Mouse (Mus musculus): ENCODE measurements around the gene Mamdc4. TPM values are rescaled to one million over a fixed set of nuclear protein-coding genes. Genes with fewer than 3 reads are reported as not detected.

Mamdc4 gene
- total and polyA plus RNA-seq, 2 experiments, result 2.0 to 7.8 TPM

DNA sequence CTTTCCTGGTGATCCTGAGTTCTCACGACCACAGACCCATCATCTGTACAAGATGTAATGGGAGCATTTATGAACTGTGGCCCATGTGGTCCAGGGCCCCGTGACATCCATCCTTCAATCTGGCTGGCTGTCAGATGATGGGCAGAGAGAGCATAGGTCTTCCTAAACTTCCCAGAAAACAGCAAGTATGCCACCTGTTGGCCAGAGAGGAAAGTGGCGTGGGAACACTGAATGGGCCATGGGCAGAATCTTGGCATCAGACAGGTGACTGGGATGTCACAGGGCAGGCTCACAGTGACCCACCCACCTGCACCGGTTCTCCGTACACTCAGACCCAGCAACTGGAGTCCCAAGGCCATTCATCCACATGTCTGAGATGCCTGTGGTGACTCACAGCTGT lies 23.5 kb downstream of the Mamdc4 start:
- WGBS, result 28% methylated on average over 5 of the region's 5 CpGs
- no peak overlapping the region for H3K4me3 ChIP-seq (ENCODE audit: insufficient read depth, low read depth, low read length)
- H3K79me2 ChIP-seq (ENCODE audit: control insufficient read depth, insufficient read depth, low read length), result peaks cover 2% of the 10 kb centered on the region
- no peaks in the 10 kb centered on the region for H3K4me1 ChIP-seq (ENCODE audit: control insufficient read depth, insufficient read depth, low read length)
- no peak for TF ChIP-seq POLR2A (IDR thresholded peaks at IDR 0.05; ENCODE audit: extremely low read depth, insufficient read depth, low read length)
- peak; percentile 81 for TF ChIP-seq CTCF (IDR thresholded peaks at IDR 0.05; ENCODE audit: low read depth, low read length)
- H3K27ac ChIP-seq (replicated peaks; ENCODE audit: insufficient read depth, low read depth, low read length), result no peak overlapping the region
- H3K9ac ChIP-seq (ENCODE audit: low read depth, low read length), result no peak overlapping the region
- no peaks in the 10 kb centered on the region for H3K36me3 ChIP-seq (ENCODE audit: control insufficient read depth, insufficient read depth, low read length)
- peak; percentile 63 for DNase-seq (ENCODE audit: extremely low read depth, low read depth, low spot score)
- no peaks in the 10 kb centered on the region for H3K27me3 ChIP-seq (ENCODE audit: control insufficient read depth, insufficient read depth, low read length)

DNA sequence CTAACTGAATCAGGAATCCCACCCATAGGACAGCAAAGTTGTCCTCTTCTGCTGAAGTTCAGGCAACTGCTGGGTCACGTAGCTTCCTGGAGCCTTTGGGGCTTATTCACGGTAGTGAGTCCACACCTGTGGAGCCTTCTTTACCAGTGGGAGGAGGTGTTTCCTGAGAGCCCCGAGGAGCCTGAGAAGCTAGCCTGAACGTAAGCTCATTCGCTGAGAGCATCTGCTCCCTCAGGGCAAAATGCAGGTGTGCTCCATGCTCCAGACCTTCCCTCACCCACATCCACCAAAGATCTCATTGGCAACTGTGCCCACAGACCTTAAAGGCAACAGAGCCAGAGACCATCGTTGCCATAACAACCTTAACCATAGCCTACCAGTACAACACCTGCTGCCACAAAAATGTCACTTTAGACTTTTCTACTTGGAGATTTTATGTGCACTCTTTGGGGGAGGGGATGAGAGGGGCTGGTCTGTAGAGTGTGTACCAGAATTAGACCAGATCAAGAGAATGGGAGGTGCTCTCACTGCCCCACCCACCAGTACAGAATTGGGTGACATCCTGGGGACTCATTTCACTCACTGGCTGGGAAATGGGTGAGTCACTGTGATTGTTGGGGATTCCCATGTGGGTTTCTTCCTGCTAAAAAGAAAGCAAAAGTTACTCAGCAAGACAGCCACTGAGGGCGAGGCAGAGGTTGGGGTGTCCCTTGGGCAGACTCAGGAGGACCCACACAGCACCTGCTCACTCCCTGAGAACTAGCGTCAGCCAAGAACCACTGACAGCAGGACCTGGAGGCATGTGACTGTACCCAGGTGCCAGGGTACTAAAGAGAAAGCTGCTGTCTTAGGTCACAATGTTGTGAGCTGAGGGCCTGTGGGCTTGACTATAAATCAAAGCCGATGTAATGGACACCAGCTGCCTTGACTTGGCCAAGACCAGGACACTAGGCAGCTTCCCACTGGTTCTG lies 25.3 kb downstream of the Mamdc4 start:
- H3K9ac ChIP-seq (ENCODE audit: low read depth, low read length), result no peak overlapping the region
- peaks cover 19% of the 10 kb centered on the region for H3K79me2 ChIP-seq (ENCODE audit: control insufficient read depth, insufficient read depth, low read length)
- no peak for TF ChIP-seq CTCF (IDR thresholded peaks at IDR 0.05; ENCODE audit: low read depth, low read length)
- no peak for TF ChIP-seq POLR2A (IDR thresholded peaks at IDR 0.05; ENCODE audit: extremely low read depth, insufficient read depth, low read length)
- WGBS, result 77% methylated on average over 9 of the region's 9 CpGs
- no peak overlapping the region for H3K27ac ChIP-seq (replicated peaks; ENCODE audit: insufficient read depth, low read depth, low read length)
- DNase-seq (ENCODE audit: extremely low read depth, low read depth, low spot score), result no peak
- no peak overlapping the region for H3K4me3 ChIP-seq (ENCODE audit: insufficient read depth, low read depth, low read length)
- peaks cover 5% of the 10 kb centered on the region for H3K4me1 ChIP-seq (ENCODE audit: control insufficient read depth, insufficient read depth, low read length)
- H3K36me3 ChIP-seq (ENCODE audit: control insufficient read depth, insufficient read depth, low read length), result no peaks in the 10 kb centered on the region
- no peaks in the 10 kb centered on the region for H3K27me3 ChIP-seq (ENCODE audit: control insufficient read depth, insufficient read depth, low read length)

DNA sequence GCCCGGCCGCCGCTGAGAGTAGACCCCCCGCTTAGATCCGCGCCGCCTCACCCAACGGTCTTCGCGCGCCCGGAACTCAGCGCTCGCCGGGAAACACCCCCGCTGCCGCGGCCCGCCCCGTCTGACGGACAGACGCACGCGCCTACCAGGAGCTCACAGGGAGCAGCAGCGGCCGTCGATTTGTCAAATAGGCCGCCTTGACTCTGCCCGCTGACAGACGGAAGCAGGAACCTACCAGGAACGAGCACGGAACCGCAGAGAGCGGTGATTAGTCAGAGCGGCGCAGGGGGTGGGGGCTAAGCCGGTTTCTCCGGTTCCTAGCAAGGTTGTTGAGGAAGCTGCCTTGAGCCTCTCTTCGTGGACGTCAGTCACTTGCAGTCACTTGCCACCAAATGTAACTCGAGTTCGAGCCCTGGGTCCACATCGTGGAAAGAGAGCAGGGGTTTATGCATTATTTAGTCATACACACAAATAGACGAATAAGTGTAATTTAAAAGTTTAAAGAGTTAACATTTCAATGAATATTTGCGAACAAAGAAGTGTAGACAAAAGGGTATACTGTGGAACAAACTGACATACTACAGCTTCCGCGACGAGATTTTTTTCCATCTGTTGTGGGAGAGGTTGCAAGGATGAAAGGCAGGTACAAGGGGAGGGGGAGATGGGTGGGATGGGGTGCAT lies 27.7 kb downstream of the Mamdc4 start, which contains the start of gene Traf2:
Gene Traf2, minus strand, starts transcription at position 130 of the 681 bp plus-strand sequence.
- DNase-seq (ENCODE audit: extremely low read depth, low read depth, low spot score), result peak; percentile 94
- peak within 1 kb of the TSS; percentile 80 for H3K27ac ChIP-seq (replicated peaks; ENCODE audit: insufficient read depth, low read depth, low read length)
- peaks cover 5% of the 10 kb centered on the region for H3K4me1 ChIP-seq (ENCODE audit: control insufficient read depth, insufficient read depth, low read length)
- H3K9ac ChIP-seq (ENCODE audit: low read depth, low read length), result peak within 1 kb of the TSS; percentile 80
- peak within 1 kb of the TSS; percentile 68 for H3K4me3 ChIP-seq (ENCODE audit: insufficient read depth, low read depth, low read length)
- WGBS, result 2% methylated on average over 48 of the region's 48 CpGs
- H3K79me2 ChIP-seq (ENCODE audit: control insufficient read depth, insufficient read depth, low read length), result peaks cover 24% of the 10 kb centered on the region
- no peaks in the 10 kb centered on the region for H3K27me3 ChIP-seq (ENCODE audit: control insufficient read depth, insufficient read depth, low read length)
- H3K36me3 ChIP-seq (ENCODE audit: control insufficient read depth, insufficient read depth, low read length), result no peaks in the 10 kb centered on the region
- TF ChIP-seq POLR2A (IDR thresholded peaks at IDR 0.05; ENCODE audit: extremely low read depth, insufficient read depth, low read length) (peak; percentile 52; the same call in 1 of the 2 replicates), CTCF (IDR thresholded peaks at IDR 0.05; ENCODE audit: low read depth, low read length) (no peak)

DNA sequence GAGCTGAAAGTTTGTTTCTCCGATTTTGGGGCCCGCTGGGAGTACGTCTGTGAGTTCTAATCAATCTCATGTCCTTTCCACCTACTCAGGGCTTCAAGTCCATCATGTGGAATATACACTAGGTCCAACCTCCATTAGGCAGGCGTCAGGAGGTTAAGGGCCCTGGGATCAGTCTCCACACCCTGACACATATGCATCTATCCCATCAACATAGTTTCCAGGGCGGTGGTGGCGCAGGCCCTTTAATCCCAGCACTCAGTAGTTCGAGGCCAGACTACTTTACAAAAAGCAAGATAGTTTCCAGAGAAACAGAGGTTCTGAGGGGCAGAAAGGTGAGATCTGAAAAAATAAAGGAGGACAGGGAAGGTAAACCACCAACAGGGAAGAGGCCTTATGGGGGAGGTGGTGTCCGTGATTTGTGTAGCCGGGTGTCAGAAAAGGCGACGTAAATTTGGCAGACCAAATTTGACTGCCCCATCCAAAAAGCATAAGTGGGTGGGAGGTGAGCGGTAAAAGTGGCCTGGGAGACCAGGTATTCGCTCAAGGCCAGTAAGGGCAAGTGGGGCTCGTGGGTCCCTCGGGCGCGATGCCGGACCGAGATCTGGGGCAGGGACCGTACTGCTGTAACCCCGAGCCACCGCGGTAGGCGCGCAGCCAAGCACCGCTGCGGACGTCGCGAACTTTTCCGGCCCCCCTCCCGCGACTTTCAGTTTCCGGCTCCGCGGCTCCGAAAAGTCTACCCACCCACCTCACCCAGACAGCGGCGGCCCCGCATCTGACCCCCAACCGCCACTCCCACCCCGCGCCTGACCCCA lies 28.4 kb downstream of the Mamdc4 start:
- peak overlapping the region; percentile 80 for H3K27ac ChIP-seq (replicated peaks; ENCODE audit: insufficient read depth, low read depth, low read length)
- WGBS, result 2% methylated on average over 43 of the region's 43 CpGs
- H3K27me3 ChIP-seq (ENCODE audit: control insufficient read depth, insufficient read depth, low read length), result no peaks in the 10 kb centered on the region
- peak; percentile 52 for DNase-seq (ENCODE audit: extremely low read depth, low read depth, low spot score)
- H3K9ac ChIP-seq (ENCODE audit: low read depth, low read length), result peak overlapping the region; percentile 80
- H3K4me3 ChIP-seq (ENCODE audit: insufficient read depth, low read depth, low read length), result peak overlapping the region; percentile 68
- peaks cover 5% of the 10 kb centered on the region for H3K4me1 ChIP-seq (ENCODE audit: control insufficient read depth, insufficient read depth, low read length)
- H3K79me2 ChIP-seq (ENCODE audit: control insufficient read depth, insufficient read depth, low read length), result peaks cover 24% of the 10 kb centered on the region
- no peaks in the 10 kb centered on the region for H3K36me3 ChIP-seq (ENCODE audit: control insufficient read depth, insufficient read depth, low read length)
- TF ChIP-seq CTCF (IDR thresholded peaks at IDR 0.05; ENCODE audit: low read depth, low read length) (no peak), POLR2A (IDR thresholded peaks at IDR 0.05; ENCODE audit: extremely low read depth, insufficient read depth, low read length) (no peak)

DNA sequence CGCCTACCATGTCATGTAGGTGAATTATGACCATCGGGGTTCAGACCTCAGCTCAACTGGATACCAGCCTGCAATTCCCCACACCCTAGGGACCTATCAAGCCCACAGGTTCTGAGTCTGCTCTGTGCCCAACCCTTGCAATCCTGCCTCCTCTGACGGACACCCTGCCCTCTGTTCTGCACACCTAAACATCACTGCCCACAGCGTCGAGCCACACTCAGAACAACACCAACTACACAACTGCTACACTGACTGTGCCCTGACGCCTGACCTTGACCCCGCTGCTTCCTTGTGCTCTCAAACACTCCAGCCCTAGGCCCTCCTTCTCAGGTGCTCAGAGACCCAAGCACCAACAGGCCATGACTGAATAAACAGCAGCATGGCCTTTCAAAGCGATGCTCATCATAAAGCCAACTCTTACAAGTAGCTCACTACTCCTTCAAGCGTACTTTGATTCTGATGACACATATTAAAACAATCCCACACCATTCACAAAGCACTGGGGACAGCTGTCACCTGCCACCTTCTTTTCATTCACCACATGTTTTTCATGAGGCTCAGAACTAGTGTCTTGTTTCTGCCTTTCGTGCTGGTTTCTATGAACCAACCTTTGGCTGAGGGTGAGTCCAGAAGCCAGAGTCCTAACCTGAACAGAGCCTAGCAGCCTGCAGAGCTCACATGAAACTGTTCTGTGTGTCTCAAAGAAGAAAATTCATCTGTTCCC lies 32.8 kb downstream of the Mamdc4 start:
- Histone ChIP-seq H3K4me1 (ENCODE audit: control insufficient read depth, insufficient read depth, low read length) (peaks cover 5% of the 10 kb centered on the region), H3K27me3 (ENCODE audit: control insufficient read depth, insufficient read depth, low read length) (no peaks in the 10 kb centered on the region), H3K27ac (replicated peaks; ENCODE audit: insufficient read depth, low read depth, low read length) (no peak overlapping the region), H3K79me2 (ENCODE audit: control insufficient read depth, insufficient read depth, low read length) (peaks cover 24% of the 10 kb centered on the region), H3K4me3 (ENCODE audit: insufficient read depth, low read depth, low read length) (no peak overlapping the region), H3K9ac (ENCODE audit: low read depth, low read length) (no peak overlapping the region), H3K36me3 (ENCODE audit: control insufficient read depth, insufficient read depth, low read length) (peaks cover 10% of the 10 kb centered on the region)
- no peak for DNase-seq (ENCODE audit: extremely low read depth, low read depth, low spot score)
- WGBS, result 84% methylated on average over 10 of the region's 10 CpGs
- TF ChIP-seq POLR2A (IDR thresholded peaks at IDR 0.05; ENCODE audit: extremely low read depth, insufficient read depth, low read length), result no peak
- no peak for TF ChIP-seq CTCF (IDR thresholded peaks at IDR 0.05; ENCODE audit: low read depth, low read length)

All from liver, adult 2 months (tissue).